Mouse (Mus musculus): ENCODE data around the gene Arid5b.

The Arid5b gene

GRCm38 (mm10) chr10:68095136-68095535 lies 183.4 kb downstream of the Arid5b start:
- in situ Hi-C loops (cut with MboI, MseI) = no loop called here

GRCm38 (mm10) chr10:68093496-68093895 lies 185.0 kb downstream of the Arid5b start:
- in situ Hi-C loops (cut with MboI, MseI) = loop anchor here (5.0 kb wide), 1 partner anchor 46 kb away; no protein-coding TSS in a partner anchor

- in situ Hi-C loops (cut with MboI, MseI) = loop anchor here (5.0 kb wide), 1 partner anchor 45 kb away; no protein-coding TSS in a partner anchor
Observed at GRCm38 (mm10) chr10:68091840-68092239, 186.7 kb downstream of the Arid5b start.

GRCm38 (mm10) chr10:68091011-68091410 lies 187.5 kb downstream of the Arid5b start:
- in situ Hi-C loops (cut with MboI, MseI) = loop anchor here (5.0 kb wide), 1 partner anchor 44 kb away; no protein-coding TSS in a partner anchor

GRCm38 (mm10) chr10:68090544-68090943 lies 188.0 kb downstream of the Arid5b start:
- in situ Hi-C loops (cut with MboI, MseI) = loop anchor here (5.0 kb wide), 1 partner anchor 43 kb away; no protein-coding TSS in a partner anchor

GRCm38 (mm10) chr10:68090197-68090535 lies 188.4 kb downstream of the Arid5b start:
- in situ Hi-C loops (cut with MboI, MseI) = loop anchor here (5.0 kb wide), 1 partner anchor 43 kb away; no protein-coding TSS in a partner anchor

GRCm38 (mm10) chr10:68089435-68090196 lies 188.9 kb downstream of the Arid5b start:
- in situ Hi-C loops (cut with MboI, MseI) = loop anchor here (5.0 kb wide), 2 partner anchors 42 to 58 kb away; no protein-coding TSS in a partner anchor

GRCm38 (mm10) chr10:68087722-68088121 lies 190.8 kb downstream of the Arid5b start:
- in situ Hi-C loops (cut with MboI, MseI) = loop anchor here (5.0 kb wide), 1 partner anchor 60 kb away; no protein-coding TSS in a partner anchor

GRCm38 (mm10) chr10:68086973-68087372 lies 191.6 kb downstream of the Arid5b start:
- in situ Hi-C loops (cut with MboI, MseI) = loop anchor here (5.0 kb wide), 1 partner anchor 60 kb away; no protein-coding TSS in a partner anchor

- in situ Hi-C loops (cut with MboI, MseI) = loop anchor here (5.0 kb wide), 1 partner anchor 62 kb away; no protein-coding TSS in a partner anchor
Observed at GRCm38 (mm10) chr10:68085574-68085973, 193.0 kb downstream of the Arid5b start.

- in situ Hi-C loops (cut with MboI, MseI) = no loop called here
Observed at GRCm38 (mm10) chr10:68081712-68082111, 196.8 kb downstream of the Arid5b start.

- in situ Hi-C loops (cut with MboI, MseI) = no loop called here
Observed at GRCm38 (mm10) chr10:68079910-68080670, 198.4 kb downstream of the Arid5b start.

GRCm38 (mm10) chr10:68078708-68079107 lies 199.8 kb downstream of the Arid5b start:
- in situ Hi-C loops (cut with MboI, MseI) = no loop called here

- in situ Hi-C loops (cut with MboI, MseI) = no loop called here
Observed at GRCm38 (mm10) chr10:68075181-68075580, 203.4 kb downstream of the Arid5b start.

GRCm38 (mm10) chr10:68074291-68074690 lies 204.2 kb downstream of the Arid5b start:
- in situ Hi-C loops (cut with MboI, MseI) = no loop called here

- in situ Hi-C loops (cut with MboI, MseI) = no loop called here
Observed at GRCm38 (mm10) chr10:68072626-68073025, 205.9 kb downstream of the Arid5b start.

- in situ Hi-C loops (cut with MboI, MseI) = no loop called here
Observed at GRCm38 (mm10) chr10:68071041-68071440, 207.5 kb downstream of the Arid5b start.

- in situ Hi-C loops (cut with MboI, MseI) = no loop called here
Observed at GRCm38 (mm10) chr10:68068426-68068825, 210.1 kb downstream of the Arid5b start.

GRCm38 (mm10) chr10:68067961-68068360 lies 210.6 kb downstream of the Arid5b start:
- in situ Hi-C loops (cut with MboI, MseI) = no loop called here

GRCm38 (mm10) chr10:68066173-68066572 lies 212.4 kb downstream of the Arid5b start:
- in situ Hi-C loops (cut with MboI, MseI) = no loop called here

- in situ Hi-C loops (cut with MboI, MseI) = no loop called here
Observed at GRCm38 (mm10) chr10:68064571-68064970, 214.0 kb downstream of the Arid5b start.
